Mouse (Mus musculus) granulocyte monocyte progenitor cell, adult 5-6 weeks (primary cell): ENCODE data around the gene Nhsl1. TPM values are rescaled to one million over a fixed set of nuclear protein-coding genes. Genes with fewer than 3 reads are reported as not detected.

Experiments used
- ATAC-seq: replicated peaks from 2 replicates; pipeline ENCODE4 v1.8.0; 2016; ENCODE audit warnings: mild to moderate bottlenecking, moderate TSS enrichment, inconsistent platforms; ENCODE audit not compliant: poor library complexity, severe bottlenecking
- total RNA-seq, 2 experiments: library from RNA; stranded (forward) in 1 of 2; stranded (reverse) in 1 of 2; fragments of 200-712, 200-1000 nt in 1 of 2; fragments of >200 nt in 1 of 2; fragmentation: Nextera tagmentation in 1 of 2; gene quantifications; 2 replicates each; pipeline ENCODE4 v1.2.3; 2014 to 2017

The Nhsl1 gene
- total RNA-seq, 2 experiments from 2014 or later, result 0.15 to 0.93 TPM

GRCm38 (mm10) chr10:18393740-18394139 is 75.0 kb downstream of the Nhsl1 start:
- ATAC-seq, result peak; percentile 45; the same call in 1 of the 2 replicates

- no peak for ATAC-seq
These were observed 75.5 kb downstream of the Nhsl1 start for GRCm38 (mm10) chr10:18394270-18394669.

GRCm38 (mm10) chr10:18400089-18400644 is 81.4 kb downstream of the Nhsl1 start:
- no peak for ATAC-seq

- ATAC-seq, result no peak
These were observed 82.2 kb downstream of the Nhsl1 start for GRCm38 (mm10) chr10:18400998-18401397.

GRCm38 (mm10) chr10:18403992-18404391 is 85.2 kb downstream of the Nhsl1 start:
- no peak for ATAC-seq

GRCm38 (mm10) chr10:18404679-18405078 is 85.9 kb downstream of the Nhsl1 start:
- ATAC-seq, result no peak

GRCm38 (mm10) chr10:18407062-18407830 is 88.5 kb downstream of the Nhsl1 start:
- ATAC-seq, result peak; percentile 98

- no peak for ATAC-seq
These were observed 89.3 kb downstream of the Nhsl1 start for GRCm38 (mm10) chr10:18408128-18408527.

- ATAC-seq, result no peak
These were observed 89.8 kb downstream of the Nhsl1 start for GRCm38 (mm10) chr10:18408635-18409034.

GRCm38 (mm10) chr10:18409068-18409467 is 90.3 kb downstream of the Nhsl1 start:
- ATAC-seq, result no peak

GRCm38 (mm10) chr10:18411266-18411665 is 92.5 kb downstream of the Nhsl1 start:
- ATAC-seq, result no peak

GRCm38 (mm10) chr10:18415946-18416345 is 97.2 kb downstream of the Nhsl1 start:
- no peak for ATAC-seq

GRCm38 (mm10) chr10:18418160-18418559 is 99.4 kb downstream of the Nhsl1 start:
- ATAC-seq, result no peak

- no peak for ATAC-seq
These were observed 100.7 kb downstream of the Nhsl1 start for GRCm38 (mm10) chr10:18419508-18419907.

GRCm38 (mm10) chr10:18420259-18421000 is 101.6 kb downstream of the Nhsl1 start:
- no peak for ATAC-seq

GRCm38 (mm10) chr10:18422968-18423367 is 104.2 kb downstream of the Nhsl1 start:
- ATAC-seq, result peak; percentile 42; the same call in 1 of the 2 replicates

GRCm38 (mm10) chr10:18423557-18423956 is 104.8 kb downstream of the Nhsl1 start:
- peak; percentile 94 for ATAC-seq

- ATAC-seq, result no peak
These were observed 109.1 kb downstream of the Nhsl1 start for GRCm38 (mm10) chr10:18427866-18428265.

- 0 out of 2 replicates have a peak, but pooled peaks have one; percentile 26 for ATAC-seq
These were observed 110.7 kb downstream of the Nhsl1 start for GRCm38 (mm10) chr10:18429533-18429932.

GRCm38 (mm10) chr10:18430141-18430540 is 111.4 kb downstream of the Nhsl1 start:
- ATAC-seq, result peak; percentile 90

- peak; percentile 72 for ATAC-seq
These were observed 112.2 kb downstream of the Nhsl1 start for GRCm38 (mm10) chr10:18430973-18431372.
